Mouse (Mus musculus) G1E (cell line): ENCODE results near the gene Stx18. TPM values are rescaled to one million over a fixed set of nuclear protein-coding genes. Genes with fewer than 3 reads are reported as not detected.

Experiments
- ATAC-seq: 2 replicates; pipeline ENCODE4 v1.8.0; 2016; ENCODE audit warnings: mild to moderate bottlenecking; ENCODE audit not compliant: insufficient number of reproducible peaks, poor library complexity, low FRiP score, severe bottlenecking; ENCODE audit errors: extremely low read depth
- DNase-seq: peaks from one replicate; pipeline ENCODE4 v3.0.0; 2012; ENCODE audit warnings: low spot score
- H3K27me3 ChIP-seq: 2 replicates; pipeline ENCODE4 v1.6.1; 2012; ENCODE audit warnings: mild to moderate bottlenecking, low read length, inconsistent platforms; ENCODE audit not compliant: insufficient read depth
- H3K36me3 ChIP-seq: replicated peaks from 2 replicates; pipeline ENCODE3; 2012; ENCODE audit warnings: mild to moderate bottlenecking, inconsistent platforms
- H3K4me1 ChIP-seq: 2 replicates; pipeline ENCODE4 v1.6.1; 2012; ENCODE audit warnings: low read depth, low read length, inconsistent platforms, mixed read lengths; ENCODE audit not compliant: insufficient read depth
- H3K4me3 ChIP-seq: 2 replicates; pipeline ENCODE4 v1.5.1; 2012; ENCODE audit warnings: low read depth, mild to moderate bottlenecking, inconsistent platforms, low read length, moderate library complexity, mixed read lengths
- H3K9me3 ChIP-seq: replicated peaks from 2 replicates; pipeline ENCODE4 v1.6.1; 2012; ENCODE audit warnings: inconsistent platforms
- CTCF ChIP-seq: IDR thresholded peaks from 2 replicates; pipeline ENCODE4 v1.5.1; 2012; ENCODE audit warnings: low read depth, low read length, inconsistent platforms, mixed read lengths
- GATA1 ChIP-seq: IDR thresholded peaks from 2 replicates; pipeline ENCODE4 v1.6.1; 2012; ENCODE audit warnings: borderline replicate concordance, low read length, inconsistent platforms, mixed read lengths
- GATA2 ChIP-seq: IDR thresholded peaks from 2 replicates; pipeline ENCODE4 v1.6.1; 2012; ENCODE audit warnings: low read depth, low read length, inconsistent platforms, borderline replicate concordance
- POLR2AphosphoS5 ChIP-seq: IDR thresholded peaks from 2 replicates; pipeline ENCODE4 v1.6.1; 2012; ENCODE audit warnings: low read depth, low read length, inconsistent platforms; ENCODE audit not compliant: insufficient replicate concordance
- TAL1 ChIP-seq: conservative IDR thresholded peaks from 2 replicates; pipeline ENCODE4 v1.6.1; 2012; ENCODE audit warnings: low read depth, low read length, inconsistent platforms, mixed read lengths
- polyA plus RNA-seq: library from polyadenylated mRNA; stranded (reverse); fragments of >175 nt; gene quantifications from 2 replicates; pipeline ENCODE4 v1.2.3, GENCODE M21; 2012
- total RNA-seq, 2 experiments: library from RNA; stranded (forward) in 1 of 2; stranded (reverse) in 1 of 2; fragments of 200-1000 nt in 1 of 2; fragments of >200 nt in 1 of 2; fragmentation: Nextera tagmentation in 1 of 2; gene quantifications; 2 replicates each; pipeline ENCODE4 v1.2.3; 2014 to 2017

The Stx18 gene
- total and polyA plus RNA-seq, 3 experiments = 20.3 to 38.4 (median 32.7) TPM

GRCm38 (mm10) chr5:38084616-38085015, 46.1 kb downstream of the Stx18 start:
- DNase-seq (no peak), ATAC-seq (no peak)
- Histone ChIP-seq H3K27me3 (no peaks in the 10 kb centered on the region), H3K4me1 (no peaks in the 10 kb centered on the region), H3K36me3 (peaks cover 11% of the 10 kb centered on the region), H3K4me3 (no peak overlapping the region), H3K9me3 (no peaks in the 10 kb centered on the region)
- TF ChIP-seq TAL1 = no peak
- TF ChIP-seq GATA1 = no peak
- no peak for TF ChIP-seq GATA2
- TF ChIP-seq CTCF = no peak
- no peak for TF ChIP-seq POLR2AphosphoS5

GRCm38 (mm10) chr5:38085561-38086392, 47.2 kb downstream of the Stx18 start:
- H3K36me3 ChIP-seq = peaks cover 11% of the 10 kb centered on the region
- H3K4me1 ChIP-seq = no peaks in the 10 kb centered on the region
- TF ChIP-seq POLR2AphosphoS5 (no peak), GATA1 (no peak), TAL1 (no peak), CTCF (peak; percentile 60), GATA2 (no peak)
- no peaks in the 10 kb centered on the region for H3K27me3 ChIP-seq
- ATAC-seq (peak; percentile 45), DNase-seq (no peak)
- no peak overlapping the region for H3K4me3 ChIP-seq
- H3K9me3 ChIP-seq = no peaks in the 10 kb centered on the region

- Histone ChIP-seq H3K36me3 (peaks cover 31% of the 10 kb centered on the region), H3K9me3 (no peaks in the 10 kb centered on the region), H3K27me3 (no peaks in the 10 kb centered on the region), H3K4me1 (no peaks in the 10 kb centered on the region), H3K4me3 (no peak overlapping the region)
- TF ChIP-seq POLR2AphosphoS5 (no peak), CTCF (no peak), GATA2 (no peak), TAL1 (no peak)
- DNase-seq (no peak), ATAC-seq (no peak)
These were observed 51.6 kb downstream of the Stx18 start for GRCm38 (mm10) chr5:38090111-38090510.

GRCm38 (mm10) chr5:38090581-38090980, 52.0 kb downstream of the Stx18 start:
- peaks cover 33% of the 10 kb centered on the region for H3K36me3 ChIP-seq
- no peaks in the 10 kb centered on the region for H3K9me3 ChIP-seq
- no peaks in the 10 kb centered on the region for H3K27me3 ChIP-seq
- TF ChIP-seq GATA1 (no peak), CTCF (no peak), POLR2AphosphoS5 (no peak)
- no peaks in the 10 kb centered on the region for H3K4me1 ChIP-seq
- no peak for ATAC-seq
- no peak overlapping the region for H3K4me3 ChIP-seq
- no peak for DNase-seq

GRCm38 (mm10) chr5:38091046-38091965, 52.8 kb downstream of the Stx18 start:
- DNase-seq (peak; percentile 54), ATAC-seq (no peak)
- Histone ChIP-seq H3K4me1 (no peaks in the 10 kb centered on the region), H3K4me3 (no peak overlapping the region), H3K36me3 (peaks cover 38% of the 10 kb centered on the region), H3K27me3 (no peaks in the 10 kb centered on the region), H3K9me3 (no peaks in the 10 kb centered on the region)
- TF ChIP-seq GATA1 (no peak), TAL1 (no peak), POLR2AphosphoS5 (no peak), CTCF (peak; percentile 59)

GRCm38 (mm10) chr5:38091966-38092304, 53.4 kb downstream of the Stx18 start:
- ATAC-seq = no peak
- TF ChIP-seq POLR2AphosphoS5 (no peak), GATA1 (no peak), CTCF (no peak), TAL1 (no peak), GATA2 (no peak)

More at GRCm38 (mm10) chr5:38091966-38092304, 53.4 kb downstream of the Stx18 start:
- Histone ChIP-seq H3K4me3 (no peak overlapping the region), H3K9me3 (no peaks in the 10 kb centered on the region), H3K36me3 (peaks cover 44% of the 10 kb centered on the region), H3K27me3 (no peaks in the 10 kb centered on the region), H3K4me1 (no peaks in the 10 kb centered on the region)
- no peak for DNase-seq
